In the genomic region with DNA sequence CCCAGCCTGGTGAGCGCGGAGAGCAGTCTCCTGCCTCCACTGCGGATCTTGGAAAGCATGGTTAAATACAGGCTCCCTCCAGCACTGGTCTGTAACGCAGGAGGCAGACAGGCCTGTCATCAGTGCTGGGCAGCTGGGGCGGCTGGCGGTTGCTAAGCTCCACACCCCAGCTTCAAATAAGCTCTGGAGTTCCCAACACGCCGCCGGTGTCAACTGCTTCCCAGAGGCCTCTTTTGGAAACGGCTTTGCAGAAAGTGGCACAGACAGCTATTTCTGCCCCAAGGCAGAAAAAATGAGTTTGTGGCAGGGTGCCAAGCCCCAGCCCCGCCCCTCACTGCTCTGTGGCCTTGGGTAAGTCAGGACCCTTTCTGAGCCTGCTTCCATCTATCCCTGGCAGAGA, we compare ENCODE assay signal across 8 mouse cellular contexts.
DNase-seq lines count a peak whose midpoint lies in the region; ATAC-seq lines count a peak whose summit lies in the region.

No protein-coding gene starts in this region.

- H3K4me3 ChIP-seq in hindbrain, embryonic 16.5 days (ENCODE audit: low read length), result no peak overlapping the region

- no peaks in the 10 kb centered on the region for H3K27me3 ChIP-seq in hindbrain, embryonic 16.5 days (replicated peaks; ENCODE audit: control insufficient read depth, insufficient read depth, low read length)

- peak overlapping the region; percentile 60 for H3K27ac ChIP-seq in hindbrain, embryonic 16.5 days (ENCODE audit: low read depth, low read length)

- WGBS in hindbrain, embryonic 16.5 days, result 17% methylated on average over 11 of the region's 11 CpGs

- H3K9ac ChIP-seq in hindbrain, embryonic 16.5 days (ENCODE audit: low read depth, low read length), result peak overlapping the region; percentile 25; the same call in 1 of the 2 replicates

- no peak overlapping the region for H3K4me2 ChIP-seq in hindbrain, embryonic 16.5 days (ENCODE audit: low read length)

- H3K9me3 ChIP-seq in hindbrain, embryonic 16.5 days (ENCODE audit: control insufficient read depth, low read length), result no peaks in the 10 kb centered on the region

- H3K4me1 ChIP-seq in hindbrain, embryonic 16.5 days (ENCODE audit: control insufficient read depth, insufficient read depth, low read depth, low read length), result peaks cover 12% of the 10 kb centered on the region

- H3K36me3 ChIP-seq in hindbrain, embryonic 16.5 days (ENCODE audit: control insufficient read depth, insufficient read depth, low read length), result no peaks in the 10 kb centered on the region

- ATAC-seq in hindbrain, embryonic 16.5 days, result peak; percentile 54; the same call in 1 of the 2 replicates
- no peak for ATAC-seq in erythroblast, adult 5-6 weeks (replicated peaks; ENCODE audit: low FRiP score, poor library complexity, severe bottlenecking)

- DNase-seq in cerebellum, adult 8-10 months, result peak; percentile 6
- no peak for DNase-seq in cerebellum, adult 11-12 months
- peak; percentile 57 for DNase-seq in lung, postnatal 10 days
- no peak for DNase-seq in lung, postnatal 25 days (ENCODE audit: low spot score)
- peak; percentile 69 for DNase-seq in right cerebral cortex, adult 18-20 months
- DNase-seq in thymus, postnatal 36 days, result no peak

Comparison
In these comparisons a context has a peak if more than half of its experiments do, and no peak if none do; other contexts are left out.
1. DNase-seq: peak in cerebellum, adult 8-10 months (single experiment), lung, postnatal 10 days (single experiment) and right cerebral cortex, adult 18-20 months (single experiment); none in cerebellum, adult 11-12 months (single experiment), lung, postnatal 25 days (single experiment) and thymus, postnatal 36 days (0 of 2).